Mouse (Mus musculus): ENCODE measurements around the gene Olfr288. TPM values are rescaled to one million over a fixed set of nuclear protein-coding genes. Genes with fewer than 3 reads are reported as not detected.

Gene Olfr288
- under 1 TPM in 1 of 2 experiments, not detected in 1; 0.18 TPM for total RNA-seq (2021)

DNA sequence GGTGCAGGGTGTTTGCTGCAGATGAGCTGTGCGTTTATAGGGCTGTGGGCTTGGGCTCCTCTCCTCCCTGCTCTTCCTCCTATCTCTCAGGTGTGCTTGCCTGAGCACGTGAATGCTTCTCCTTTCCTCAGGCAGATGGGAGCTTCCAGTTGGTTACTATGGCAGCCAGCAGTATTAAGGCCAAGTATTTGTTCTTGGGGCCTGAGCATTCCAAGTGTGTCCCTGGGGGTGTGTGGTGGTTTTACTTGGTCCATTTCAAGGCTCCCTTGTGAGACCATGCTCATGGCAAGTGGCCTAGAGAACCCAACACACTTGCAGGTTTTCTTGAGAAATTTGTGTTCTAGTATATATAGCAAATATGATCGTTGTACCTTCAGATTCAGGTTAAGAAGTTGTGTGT lies at the start of gene Olfr288:
Gene Olfr288, minus strand, starts transcription at position 101 of the 400 bp plus-strand sequence.
- intact Hi-C loops (cut with DNase I): no loop called here
- DNase-seq: no peak

DNA sequence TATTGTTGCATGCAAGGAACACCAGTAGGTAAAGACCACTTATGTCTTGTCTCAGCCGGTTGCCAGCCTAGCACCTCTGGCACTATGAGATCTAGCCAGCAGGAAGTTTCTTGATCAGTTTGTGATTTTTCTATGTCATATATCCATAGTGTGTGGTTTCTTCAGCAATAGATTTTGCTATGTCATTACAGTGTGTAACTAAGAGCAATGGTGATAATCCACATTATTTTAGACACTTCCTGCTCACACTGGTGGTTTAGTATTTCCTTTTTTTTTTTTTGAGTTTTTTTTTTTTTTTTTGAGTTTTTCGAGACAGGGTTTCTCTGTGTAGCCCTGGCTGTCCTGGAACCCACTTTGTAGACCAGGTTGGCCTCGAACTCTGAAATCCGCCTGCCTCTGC lies 40.1 kb upstream of the Olfr288 start:
- DNase-seq: no peak
- intact Hi-C loops (cut with DNase I): no loop called here

DNA sequence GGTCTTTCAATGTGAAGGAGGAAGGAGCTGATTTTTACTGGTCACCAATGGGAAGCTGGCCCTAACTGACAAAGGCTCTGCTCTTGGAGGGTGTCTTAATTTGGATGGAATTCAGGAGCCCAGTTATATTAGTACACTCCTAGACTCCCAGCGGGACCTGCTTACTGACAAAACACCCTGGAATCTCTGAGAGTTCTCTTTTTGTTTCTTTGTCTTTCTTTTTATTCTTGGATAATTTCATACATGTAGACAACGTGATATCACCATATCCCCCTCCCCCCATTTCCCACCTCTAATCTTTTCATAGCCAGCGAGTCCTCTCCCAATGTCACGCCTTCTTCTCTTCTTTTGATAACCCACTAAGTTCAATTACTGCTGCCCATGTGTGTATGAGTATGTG lies 39.0 kb upstream of the Olfr288 start, which contains the start of gene Olfr286:
Gene Olfr286, minus strand, starts transcription at position 101 of the 400 bp plus-strand sequence.
- intact Hi-C loops (cut with DNase I): no loop called here
- DNase-seq: no peak

DNA sequence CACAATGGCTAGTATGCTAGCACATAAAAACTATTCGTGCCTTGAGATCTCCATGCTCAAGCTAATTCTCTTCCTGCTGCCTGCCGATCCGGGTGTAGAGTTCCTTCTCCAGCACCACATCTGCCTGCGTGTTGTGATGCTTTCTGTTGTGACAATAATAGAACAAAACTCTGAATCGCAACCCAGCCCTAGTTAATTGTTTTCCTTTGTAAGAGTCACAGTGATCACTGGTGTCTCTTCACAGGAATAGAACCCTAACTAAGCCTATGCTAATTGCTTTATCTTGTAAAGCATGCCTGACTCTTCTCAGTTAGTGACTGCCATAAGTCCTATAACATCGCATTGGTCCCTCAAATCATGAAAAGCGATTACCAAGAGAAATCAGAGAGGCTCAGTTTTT lies 30.8 kb upstream of the Olfr288 start:
- intact Hi-C loops (cut with DNase I): no loop called here
- DNase-seq: no peak

DNA sequence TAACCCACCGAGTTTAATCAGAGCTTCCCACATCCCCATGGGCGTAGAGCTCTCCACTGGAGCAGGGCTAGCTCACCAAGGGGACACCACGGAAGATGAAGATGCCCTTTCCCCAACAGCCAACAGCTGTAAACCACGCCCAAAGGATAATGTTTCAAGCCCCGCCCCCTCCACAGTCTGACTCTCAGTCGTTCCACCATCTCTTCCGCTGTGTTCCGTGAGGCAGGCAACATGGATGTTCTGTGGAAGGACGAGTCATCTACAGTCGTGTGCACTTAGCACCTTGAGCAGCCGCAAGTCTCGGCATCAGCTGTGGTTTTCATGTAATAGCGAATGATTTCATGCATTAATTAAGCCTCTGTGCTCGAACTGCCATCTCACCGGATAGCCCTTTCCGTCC lies 30.3 kb upstream of the Olfr288 start:
- no peak for DNase-seq
- intact Hi-C loops (cut with DNase I): no loop called here

DNA sequence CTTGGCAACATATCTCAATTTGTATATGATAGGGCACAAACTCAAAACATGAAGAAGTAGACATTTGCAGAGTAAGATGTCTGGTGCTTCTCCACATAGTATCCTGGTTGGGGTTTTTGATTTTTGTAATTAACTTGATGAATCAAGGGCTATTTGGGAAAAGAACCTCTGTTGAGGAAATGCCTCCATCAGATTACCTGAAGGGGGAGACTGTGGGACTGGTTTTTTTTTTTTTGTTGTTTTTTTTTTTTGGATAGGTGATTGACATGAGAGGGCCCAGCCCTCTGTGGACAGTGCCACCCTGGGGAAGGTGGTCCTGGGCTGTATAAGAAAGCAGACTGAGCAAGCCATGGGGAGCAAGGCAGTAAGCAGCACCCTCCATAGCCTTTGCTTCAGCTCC lies 27.0 kb upstream of the Olfr288 start:
- no peak for DNase-seq
- intact Hi-C loops (cut with DNase I): no loop called here

DNA sequence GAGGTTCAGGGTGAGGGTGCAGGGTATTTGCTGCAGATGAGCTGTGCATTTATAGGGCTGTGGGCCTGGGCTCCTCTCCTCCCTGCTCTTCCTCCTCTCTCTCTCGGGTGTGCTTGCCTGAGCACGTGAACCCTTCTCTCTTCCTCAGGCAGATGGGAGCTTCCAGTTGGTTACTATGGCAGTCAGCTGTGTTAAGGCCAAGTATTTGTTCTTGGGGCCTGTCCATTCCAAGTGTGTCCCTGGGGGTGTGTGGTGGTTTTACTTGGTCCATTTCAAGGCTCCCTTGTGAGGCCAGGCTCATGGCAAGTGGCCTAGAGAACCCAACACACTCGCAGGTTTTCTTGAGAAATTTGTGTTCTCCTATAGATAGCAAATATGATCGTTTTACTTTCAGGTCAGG lies 25.5 kb upstream of the Olfr288 start, which contains the start of the genes Gm44579 and Olfr287:
Gene Gm44579, minus strand, starts transcription at position 101 of the 400 bp plus-strand sequence.
Gene Olfr287, minus strand, starts transcription at position 180 of the 400 bp plus-strand sequence.
- intact Hi-C loops (cut with DNase I): no loop called here
- no peak for DNase-seq

DNA sequence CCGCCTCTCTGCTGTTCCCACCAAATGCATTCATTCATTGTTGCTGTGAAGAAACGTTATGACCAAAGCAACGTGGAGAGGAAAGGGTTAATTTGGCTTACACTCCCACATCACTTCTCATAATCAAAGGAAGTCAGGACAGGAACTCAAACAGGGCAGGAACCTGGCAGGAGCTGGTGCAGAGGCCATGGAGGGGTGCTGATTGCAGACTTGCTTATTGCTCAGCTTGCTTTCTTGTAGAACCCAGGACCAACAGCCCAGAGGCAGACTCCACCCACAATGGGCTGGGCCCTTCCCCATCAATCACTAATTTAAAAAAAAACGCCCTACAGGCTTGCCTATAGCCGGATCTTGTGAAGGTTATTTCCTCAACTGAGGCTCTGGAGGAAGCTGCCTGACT lies 18.8 kb upstream of the Olfr288 start:
- no peak for DNase-seq
- intact Hi-C loops (cut with DNase I): no loop called here

DNA sequence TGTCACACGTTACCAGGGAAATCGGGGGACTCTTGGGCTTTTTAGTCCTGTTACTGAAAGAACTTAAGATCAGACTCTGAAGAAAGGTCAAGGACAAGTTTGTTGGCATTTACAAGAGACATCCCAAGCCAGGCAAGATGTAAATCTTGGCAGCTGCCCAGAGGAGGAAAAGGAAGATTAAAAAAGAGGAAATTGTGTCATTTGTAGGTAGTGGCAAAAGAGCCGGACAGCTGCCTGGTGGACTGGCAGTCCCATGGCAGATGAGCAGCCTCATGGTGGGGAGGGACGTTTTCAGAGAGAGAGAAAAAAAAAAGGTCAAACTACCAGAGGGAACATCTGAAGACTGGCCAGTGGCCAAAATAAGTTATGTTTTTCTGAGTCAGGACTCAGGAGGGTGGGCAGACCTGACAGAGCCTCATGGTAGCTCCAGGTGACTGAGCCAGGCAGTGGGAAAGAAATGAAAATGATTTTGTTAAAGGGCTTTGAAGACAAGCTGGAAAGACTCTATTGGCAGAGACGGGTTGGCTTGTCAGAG lies 18.1 kb upstream of the Olfr288 start:
- DNase-seq: no peak
- intact Hi-C loops (cut with DNase I): no loop called here

DNA sequence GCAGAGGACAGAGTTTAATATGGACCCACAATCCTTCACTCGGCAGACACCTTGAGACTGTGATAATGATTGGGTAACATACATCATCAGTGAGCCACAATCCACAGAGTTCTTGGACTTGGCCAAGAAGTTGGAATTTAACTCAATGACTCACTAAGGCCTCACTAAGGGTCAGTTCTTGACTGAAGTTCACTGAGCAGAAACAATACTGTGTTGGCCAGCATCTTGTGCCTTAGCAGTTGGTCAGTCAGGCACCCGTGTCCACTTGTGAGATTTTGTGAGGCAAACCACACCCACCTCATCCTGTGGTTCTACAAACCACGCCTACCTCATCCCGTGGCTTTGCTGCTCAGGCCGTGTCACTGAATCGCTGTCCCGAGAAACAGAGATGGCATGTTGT lies 14.3 kb upstream of the Olfr288 start:
- intact Hi-C loops (cut with DNase I): no loop called here
- DNase-seq: no peak

DNA sequence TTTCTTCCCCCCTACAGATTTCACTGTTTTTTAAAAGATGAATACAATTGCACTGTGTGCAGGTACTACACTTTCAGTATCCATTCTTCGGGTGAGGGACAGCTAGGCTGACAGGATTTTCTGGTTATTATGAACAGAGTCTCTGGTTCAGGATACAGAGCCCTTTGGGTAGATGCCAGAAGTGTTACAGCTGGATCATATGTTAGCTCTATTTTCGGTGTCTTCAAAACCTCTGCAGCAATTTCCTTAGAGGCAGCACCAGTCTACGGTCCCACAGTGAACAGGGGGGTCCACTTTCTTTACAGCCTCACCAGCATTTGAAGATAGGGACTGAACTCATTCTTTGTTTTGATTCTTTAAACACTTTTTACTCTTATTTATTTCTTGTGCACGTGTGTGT lies 10.9 kb downstream of the Olfr288 start:
- intact Hi-C loops (cut with DNase I): loop anchor here (10.0 kb wide), 1 partner anchor 210 kb away; no protein-coding TSS in a partner anchor
- DNase-seq: no peak

DNA sequence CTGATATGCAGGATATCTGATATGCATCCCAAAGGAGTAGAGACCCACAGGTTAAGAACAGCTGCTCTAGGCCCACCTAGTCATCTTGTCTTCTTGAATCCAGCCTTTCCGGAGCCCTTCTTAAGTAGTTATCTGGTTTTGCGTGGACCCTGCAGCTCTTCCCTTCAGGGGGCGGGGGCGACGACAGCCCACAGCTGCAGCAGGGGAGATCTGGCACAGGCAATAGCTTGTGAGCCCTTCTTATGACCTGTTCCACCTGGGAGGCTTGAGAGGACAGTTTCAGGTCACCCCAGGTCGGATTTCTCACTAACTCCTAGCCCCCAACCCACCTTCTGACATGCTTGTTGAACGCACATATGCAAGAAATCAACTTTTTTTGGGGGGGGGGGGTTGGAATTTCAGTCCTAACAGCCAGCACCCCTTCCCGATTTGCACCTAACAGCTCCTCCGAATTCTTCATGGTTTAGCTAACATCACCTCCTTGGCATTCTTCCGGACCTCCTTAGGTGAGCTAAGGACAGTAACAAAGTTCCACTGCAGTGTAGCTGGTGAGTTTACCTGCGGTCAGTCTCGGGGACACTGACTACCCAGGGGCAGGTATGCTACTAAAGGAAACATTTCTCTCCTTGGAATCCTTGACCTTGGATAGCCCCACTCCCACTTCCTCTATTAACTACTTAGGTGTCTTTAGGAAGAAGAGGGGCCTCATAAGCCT lies 13.3 kb downstream of the Olfr288 start:
- intact Hi-C loops (cut with DNase I): loop anchor here (10.0 kb wide), 1 partner anchor 213 kb away; no protein-coding TSS in a partner anchor
- no peak for DNase-seq

DNA sequence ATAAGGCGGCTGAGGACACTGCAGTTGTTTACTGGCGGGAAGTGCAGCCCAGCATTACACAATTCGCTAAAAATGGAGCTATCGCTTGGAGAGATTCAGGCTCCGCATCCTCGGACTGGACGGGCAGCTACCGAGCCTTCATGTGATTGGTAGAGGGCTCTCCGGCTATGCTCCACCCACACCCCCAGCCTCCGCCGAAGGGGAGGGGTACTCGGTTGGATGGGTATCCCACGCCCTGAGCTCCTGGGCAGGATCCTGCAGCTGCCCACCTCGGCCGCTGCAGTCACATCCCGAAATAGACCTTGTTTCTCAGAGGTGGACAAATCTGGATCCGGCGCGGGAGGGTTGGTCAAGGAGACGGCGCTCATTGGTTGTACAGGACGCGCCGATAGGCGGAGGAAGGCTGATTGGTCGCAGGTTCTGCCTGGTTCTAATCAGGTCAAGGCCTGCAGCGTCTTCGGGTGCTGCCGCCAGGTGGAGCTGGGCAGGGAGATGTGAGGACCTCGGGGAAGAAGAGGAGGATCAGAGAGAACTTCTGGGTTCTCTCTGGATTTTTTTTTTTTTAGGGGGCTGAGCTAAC lies 14.1 kb downstream of the Olfr288 start:
- DNase-seq: peak; percentile 96
- intact Hi-C loops (cut with DNase I): loop anchor here (10.0 kb wide), 1 partner anchor 214 kb away; no protein-coding TSS in a partner anchor

DNA sequence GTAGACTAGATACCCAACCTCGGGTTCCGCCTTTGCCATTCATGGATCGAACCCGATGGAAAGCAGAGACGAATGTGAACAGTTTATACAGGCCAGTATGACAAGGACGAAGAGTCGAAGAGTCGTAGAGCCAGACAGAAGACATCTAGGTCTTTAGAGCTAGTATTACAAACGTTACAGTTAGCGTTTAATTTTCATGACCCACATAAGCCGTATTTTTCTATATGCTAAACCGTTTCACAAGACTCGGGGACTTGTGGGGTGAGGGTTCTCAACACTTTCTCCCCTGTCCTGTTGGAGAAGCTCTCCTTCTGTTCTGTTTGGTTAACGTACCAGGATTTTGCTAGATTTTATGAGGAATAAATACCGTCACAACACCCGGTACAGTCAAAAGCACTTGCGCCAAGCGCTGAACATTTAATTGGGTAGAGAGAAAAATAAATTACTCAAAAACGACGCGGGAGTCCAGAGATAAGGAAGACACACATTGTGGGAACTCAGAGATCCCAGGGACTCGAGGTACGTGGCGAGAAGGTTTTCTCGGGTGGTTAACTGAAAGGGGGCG lies 14.7 kb downstream of the Olfr288 start:
- intact Hi-C loops (cut with DNase I): loop anchor here (10.0 kb wide), 1 partner anchor 214 kb away; no protein-coding TSS in a partner anchor
- no peak for DNase-seq

DNA sequence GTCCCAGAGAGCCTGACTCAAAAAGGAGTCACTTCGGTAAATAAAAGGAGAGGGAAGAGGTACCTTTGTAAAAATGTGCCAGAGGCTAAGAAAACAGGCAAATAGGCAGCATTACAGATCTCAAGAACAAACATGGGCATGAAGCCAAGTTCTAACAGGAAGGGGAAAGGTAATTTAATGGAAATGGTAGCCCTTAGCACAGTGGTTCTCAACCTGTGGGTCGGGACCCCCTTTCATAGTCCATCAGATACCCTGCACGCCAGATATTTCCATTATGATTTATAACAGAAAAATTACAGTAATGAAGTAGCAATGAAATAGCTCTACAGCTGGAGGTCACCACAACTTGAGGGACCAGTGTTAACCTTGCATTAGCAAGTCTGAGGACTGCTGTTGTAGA lies 18.0 kb downstream of the Olfr288 start:
- DNase-seq: no peak
- intact Hi-C loops (cut with DNase I): no loop called here

DNA sequence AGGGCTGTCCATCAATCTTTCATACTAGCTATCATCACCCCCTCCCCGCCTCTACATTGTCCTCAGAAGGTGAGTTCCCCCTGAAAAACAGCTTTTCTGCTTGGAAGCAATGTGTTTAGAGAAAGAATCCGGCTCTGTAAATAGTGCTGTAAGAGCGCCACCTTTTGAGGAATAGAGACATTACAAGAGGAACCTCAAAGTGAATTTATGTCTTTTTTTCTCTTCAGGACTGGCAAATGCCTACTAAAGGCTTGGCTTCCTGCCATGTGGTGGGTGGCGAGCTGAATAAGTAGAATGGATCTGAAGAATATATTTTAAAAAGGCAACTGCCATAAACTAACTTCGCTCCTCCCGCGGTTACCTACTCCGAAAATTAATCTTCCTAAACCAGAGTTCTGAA lies 21.5 kb downstream of the Olfr288 start:
- intact Hi-C loops (cut with DNase I): no loop called here
- DNase-seq: peak; percentile 54

DNA sequence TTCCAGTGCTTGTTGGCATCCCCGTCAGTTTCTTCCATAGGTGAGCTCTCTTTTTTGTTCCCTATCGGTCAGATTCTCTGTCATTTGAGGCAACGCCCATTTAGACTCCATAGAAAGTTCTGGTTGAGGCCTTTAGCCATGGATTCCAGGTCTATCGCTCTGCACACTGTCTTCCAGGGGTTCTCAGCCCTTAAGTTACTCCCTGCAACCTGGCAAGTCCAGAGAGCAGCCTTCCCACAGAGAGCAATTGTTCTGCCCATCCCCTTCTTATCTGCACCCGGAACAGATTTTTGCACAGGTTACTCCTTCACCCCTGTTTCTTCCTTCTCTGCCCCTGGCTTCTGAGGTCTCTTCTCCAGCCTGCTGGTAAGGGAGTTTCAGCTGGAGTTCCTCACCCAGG lies 23.2 kb downstream of the Olfr288 start:
- no peak for DNase-seq
- intact Hi-C loops (cut with DNase I): no loop called here

DNA sequence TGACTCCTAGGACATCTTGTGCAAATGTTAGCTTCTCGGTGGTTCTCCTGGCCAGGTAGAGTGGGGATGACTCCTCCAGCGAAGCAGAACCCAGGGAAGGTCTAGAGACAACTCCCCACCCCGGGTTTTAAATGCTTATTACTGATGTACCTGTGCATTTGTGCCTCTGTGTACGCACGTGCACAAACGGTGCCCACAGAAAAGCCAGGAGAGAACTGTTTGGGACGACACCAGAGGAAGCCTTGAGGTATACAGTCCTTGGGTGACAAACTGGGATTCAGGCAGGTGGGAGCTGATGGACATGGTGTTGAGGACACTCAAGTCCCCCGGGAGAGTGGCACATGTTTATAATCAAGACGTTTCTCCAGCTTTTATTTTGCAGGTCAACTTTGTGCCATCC lies 24.4 kb downstream of the Olfr288 start:
- no peak for DNase-seq
- intact Hi-C loops (cut with DNase I): no loop called here

DNA sequence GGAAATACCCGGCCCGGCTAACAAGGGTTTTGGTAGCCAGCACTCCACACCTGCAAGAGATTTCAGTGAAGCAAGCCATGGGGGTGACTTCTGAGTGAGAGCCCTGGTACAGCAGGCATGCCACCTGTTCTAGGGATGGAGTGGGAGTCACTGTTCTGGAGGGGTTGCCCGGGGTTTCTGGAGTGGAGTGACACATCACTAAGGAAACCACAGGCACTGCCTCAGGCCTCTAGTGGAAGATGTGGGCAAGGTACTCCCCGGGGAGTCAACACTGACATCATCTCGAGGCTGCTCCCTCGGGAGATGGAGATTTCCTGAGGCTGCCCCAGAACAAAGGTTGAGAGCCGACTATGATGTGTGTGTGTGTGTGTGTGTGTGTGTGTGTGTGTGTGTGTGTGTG lies 25.0 kb downstream of the Olfr288 start:
- intact Hi-C loops (cut with DNase I): no loop called here
- DNase-seq: no peak

DNA sequence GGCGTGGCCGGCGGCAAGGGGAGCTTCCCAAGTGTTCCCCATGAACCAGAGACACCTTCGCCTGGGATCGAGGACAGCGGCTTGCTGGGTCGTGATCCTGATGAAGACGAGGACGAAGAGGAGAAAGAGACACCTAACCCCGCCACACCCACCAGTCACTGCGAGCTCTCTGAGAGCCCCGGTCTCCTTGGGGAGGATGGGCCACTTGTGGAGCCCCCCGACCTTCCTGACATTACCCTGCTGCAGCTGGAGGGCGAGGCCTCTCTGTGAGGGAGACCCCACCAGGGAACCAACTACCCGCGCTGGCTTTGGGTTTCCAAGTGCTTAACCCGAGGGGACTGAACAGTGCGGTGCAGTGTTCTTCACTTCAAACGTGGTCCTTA lies 26.7 kb downstream of the Olfr288 start:
- intact Hi-C loops (cut with DNase I): loop anchor here (10.0 kb wide), 1 partner anchor 346 kb away; no protein-coding TSS in a partner anchor

More for the DNA sequence above, 26.7 kb downstream of the Olfr288 start:
- no peak for DNase-seq
